Mouse (Mus musculus): ENCODE results near the gene Fam207a.

Gene Fam207a

GRCm38 (mm10) chr10:77450159-77450464, 65.5 kb downstream of the Fam207a start:
- no peak for DNase-seq

- DNase-seq, result no peak
These were observed 66.0 kb downstream of the Fam207a start for GRCm38 (mm10) chr10:77449315-77450158.

- no peak for DNase-seq
These were observed 66.8 kb downstream of the Fam207a start for GRCm38 (mm10) chr10:77448698-77449247.

GRCm38 (mm10) chr10:77448209-77448608, 67.4 kb downstream of the Fam207a start:
- DNase-seq, result no peak

- DNase-seq, result no peak
These were observed 67.8 kb downstream of the Fam207a start for GRCm38 (mm10) chr10:77447755-77448154.

GRCm38 (mm10) chr10:77442250-77442649, 73.3 kb downstream of the Fam207a start:
- DNase-seq, result no peak

- DNase-seq, result no peak
These were observed 73.8 kb downstream of the Fam207a start for GRCm38 (mm10) chr10:77441812-77442211.

- no peak for DNase-seq
These were observed 74.5 kb downstream of the Fam207a start for GRCm38 (mm10) chr10:77440841-77441755.

- DNase-seq, result no peak
These were observed 75.3 kb downstream of the Fam207a start for GRCm38 (mm10) chr10:77440286-77440685.

- DNase-seq, result no peak
These were observed 76.6 kb downstream of the Fam207a start for GRCm38 (mm10) chr10:77439026-77439425.

GRCm38 (mm10) chr10:77438021-77438420, 77.6 kb downstream of the Fam207a start:
- DNase-seq, result no peak
